Mouse (Mus musculus) kidney, embryonic 16.5 days (tissue): ENCODE measurements at regions not wholly inside any gene's neighbourhood (a gene's known extent, or its start where the extent isn't known, plus 50 kb on each side); places are given as distances from the start of the nearest gene placed in this dataset.

Source experiments
- ATAC-seq: fragments of 200-750 bp; cut with Nextera tagmentation; 2 replicates; pipeline ENCODE4 v1.8.0; 2017; ENCODE audit warnings: moderate TSS enrichment; ENCODE audit not compliant: low FRiP score, low TSS enrichment
- H3K27ac ChIP-seq: fragments of 300-500 bp; sonication (generic); 2 replicates; pipeline ENCODE4 v1.5.1; 2014; ENCODE audit warnings: low read length
- H3K27me3 ChIP-seq: fragments of 300-500 bp; sonication (generic); 2 replicates; pipeline ENCODE4 v1.6.1; 2014; ENCODE audit warnings: low read length, control low read depth, mixed read lengths; ENCODE audit not compliant: insufficient read depth
- H3K36me3 ChIP-seq: fragments of 300-500 bp; sonication (generic); 2 replicates; pipeline ENCODE4 v1.6.1; 2014; ENCODE audit warnings: low read length, control low read depth, mixed read lengths; ENCODE audit not compliant: insufficient read depth
- H3K4me1 ChIP-seq: fragments of 300-500 bp; sonication (generic); 2 replicates; pipeline ENCODE4 v1.6.1; 2014; ENCODE audit warnings: low read length, control low read depth, mixed read lengths; ENCODE audit not compliant: insufficient read depth
- H3K4me2 ChIP-seq: fragments of 300-500 bp; sonication (generic); replicated peaks from 2 replicates; pipeline ENCODE4 v1.6.1; 2014; ENCODE audit warnings: low read depth, low read length
- H3K4me3 ChIP-seq: fragments of 300-500 bp; sonication (generic); 2 replicates; pipeline ENCODE4 v1.5.1; 2014; ENCODE audit warnings: mild to moderate bottlenecking, low read length
- H3K9ac ChIP-seq: fragments of 300-500 bp; sonication (generic); replicated peaks from 2 replicates; pipeline ENCODE4 v1.6.1; 2014; ENCODE audit warnings: low read length
- H3K9me3 ChIP-seq: fragments of 300-500 bp; sonication (generic); 2 replicates; pipeline ENCODE4 v1.6.1; 2016; ENCODE audit warnings: low read length, control low read depth
- WGBS: fragments of 180-500 bp; shearing (Covaris S2); extraction: QIAGEN DNeasy Blood & Tissue Kit; methylation state at CpG from one replicate; pipeline ENCODE4 v1.1.7; 2014; 5-methylcytosine and 5-hydroxymethylcytosine counted together

DNA sequence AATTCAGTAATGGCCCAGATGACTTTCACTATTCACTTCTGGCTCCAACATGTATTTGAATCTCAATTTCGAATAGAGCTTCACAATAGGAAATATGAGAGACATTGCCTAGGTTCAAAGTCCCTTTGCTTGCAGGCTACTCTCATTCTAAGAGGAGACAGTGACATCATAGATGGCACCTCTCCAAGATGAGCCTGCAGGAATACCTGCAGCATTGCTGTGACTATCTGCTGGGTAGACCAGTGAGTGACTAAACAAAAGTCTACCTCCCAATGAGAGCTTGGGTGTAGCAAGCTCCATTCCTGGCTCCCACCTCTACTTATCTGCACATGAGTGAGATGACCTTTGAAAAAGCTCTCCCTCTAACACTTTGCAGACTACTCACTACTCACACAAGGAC lies 1632.6 kb upstream of the Gm6569 start:
- WGBS: 61% methylated on average over 1 of the region's 1 CpGs
- ATAC-seq: no peak
- Histone ChIP-seq H3K27me3 (no peaks in the 10 kb centered on the region), H3K9ac (no peak overlapping the region), H3K4me3 (no peak overlapping the region), H3K36me3 (no peaks in the 10 kb centered on the region), H3K4me2 (no peak overlapping the region), H3K9me3 (no peaks in the 10 kb centered on the region), H3K4me1 (no peaks in the 10 kb centered on the region), H3K27ac (no peak overlapping the region)

DNA sequence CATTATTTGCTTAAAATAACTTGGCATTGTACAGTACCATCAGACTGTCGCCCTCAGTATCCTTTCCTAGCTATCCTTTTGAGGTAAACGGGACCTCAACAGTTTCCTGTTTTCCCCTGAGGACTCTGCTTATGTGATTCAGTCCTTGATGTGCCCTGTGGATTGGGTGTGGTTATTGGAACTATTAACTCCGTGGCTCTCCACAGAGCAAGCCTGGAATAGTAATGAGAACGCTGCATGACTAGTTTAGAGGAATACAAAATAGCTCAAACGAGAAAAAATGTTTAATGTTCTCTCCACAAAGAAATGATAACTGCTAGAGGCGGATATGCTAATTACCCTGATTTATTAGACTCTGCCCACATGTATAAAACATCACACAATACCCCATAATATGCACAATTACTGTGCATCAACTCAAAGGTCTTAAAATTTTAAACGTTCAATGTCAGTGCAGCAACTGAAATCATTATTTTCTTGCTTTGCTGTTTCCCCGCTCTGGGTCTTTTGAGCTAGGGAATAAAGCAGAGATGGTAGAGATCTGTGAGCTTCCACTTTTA lies 1629.0 kb upstream of the Gm6569 start:
- no peak overlapping the region for H3K27ac ChIP-seq
- H3K27me3 ChIP-seq: no peaks in the 10 kb centered on the region
- H3K4me1 ChIP-seq: no peaks in the 10 kb centered on the region
- no peak overlapping the region for H3K4me3 ChIP-seq
- no peak overlapping the region for H3K4me2 ChIP-seq
- WGBS: 75% methylated on average over 8 of the region's 8 CpGs
- no peaks in the 10 kb centered on the region for H3K36me3 ChIP-seq
- H3K9ac ChIP-seq: no peak overlapping the region
- no peaks in the 10 kb centered on the region for H3K9me3 ChIP-seq
- ATAC-seq: no peak

DNA sequence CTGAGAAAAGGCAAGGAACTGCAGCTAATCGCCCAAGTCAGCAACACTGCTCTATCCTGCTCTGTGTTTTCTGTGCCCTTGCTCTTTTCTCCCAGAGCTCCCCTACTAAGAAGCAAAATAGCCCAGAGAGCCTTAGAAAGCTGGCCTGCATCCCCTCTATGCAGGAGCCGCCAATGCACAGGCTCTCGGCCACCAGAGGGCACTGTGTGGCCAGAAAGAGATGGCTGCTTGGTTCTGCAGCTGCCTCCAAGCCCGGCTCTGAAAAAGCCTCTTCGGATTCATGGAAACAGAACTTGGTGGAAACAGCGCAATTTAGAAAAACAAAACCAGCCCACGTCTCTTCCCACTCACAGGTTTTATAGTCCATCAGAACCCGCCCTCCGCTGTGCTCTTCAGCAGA lies 1628.4 kb upstream of the Gm6569 start:
- ATAC-seq: no peak
- WGBS: 9% methylated on average over 9 of the region's 9 CpGs
- no peak overlapping the region for H3K4me2 ChIP-seq
- no peaks in the 10 kb centered on the region for H3K9me3 ChIP-seq
- no peaks in the 10 kb centered on the region for H3K4me1 ChIP-seq
- no peak overlapping the region for H3K27ac ChIP-seq
- no peak overlapping the region for H3K9ac ChIP-seq
- no peaks in the 10 kb centered on the region for H3K27me3 ChIP-seq
- no peaks in the 10 kb centered on the region for H3K36me3 ChIP-seq
- no peak overlapping the region for H3K4me3 ChIP-seq

DNA sequence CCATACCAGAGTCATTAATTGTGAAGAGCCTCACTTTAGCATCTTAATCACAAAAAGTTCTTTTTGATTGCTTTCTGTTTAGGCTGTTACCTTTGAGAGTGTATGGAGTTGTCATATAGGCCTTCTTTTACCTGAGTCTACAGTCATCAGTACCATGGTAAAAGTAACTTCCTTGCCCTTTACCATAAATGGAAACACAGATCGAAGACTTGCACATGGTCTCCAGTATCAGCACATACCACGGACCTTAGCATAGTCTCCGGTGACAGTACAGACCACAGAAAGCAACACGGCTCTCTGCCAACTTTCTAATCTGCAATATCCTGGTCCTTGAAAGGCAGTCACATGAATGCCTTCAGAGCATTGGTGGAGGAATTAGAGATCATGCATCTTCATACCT lies 1626.8 kb upstream of the Gm6569 start:
- no peak for ATAC-seq
- Histone ChIP-seq H3K36me3 (no peaks in the 10 kb centered on the region), H3K9me3 (no peaks in the 10 kb centered on the region), H3K4me3 (no peak overlapping the region), H3K4me1 (no peaks in the 10 kb centered on the region), H3K27me3 (no peaks in the 10 kb centered on the region), H3K27ac (no peak overlapping the region), H3K4me2 (no peak overlapping the region), H3K9ac (no peak overlapping the region)
- 82% methylated on average over 4 of the region's 4 CpGs for WGBS

DNA sequence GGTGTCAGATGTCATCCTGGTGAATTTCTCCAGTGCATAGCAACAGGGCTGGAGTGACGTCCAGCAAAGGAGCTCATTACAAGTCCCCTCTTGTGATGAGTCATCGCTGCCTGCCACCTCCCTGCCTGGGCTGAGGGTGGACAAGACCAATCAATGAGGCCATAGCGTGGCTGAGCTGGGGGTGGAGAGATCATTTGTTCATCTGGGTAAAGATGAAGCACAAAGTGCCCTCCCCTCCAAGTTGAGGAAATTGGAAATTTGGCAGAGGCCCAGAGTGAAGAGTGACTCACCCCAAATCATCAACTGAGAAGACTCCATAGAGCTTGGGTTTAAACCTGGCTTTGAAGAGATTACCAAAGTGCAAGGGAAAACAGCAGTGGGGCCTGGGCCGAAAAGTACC lies 1626.3 kb upstream of the Gm6569 start:
- no peak overlapping the region for H3K4me3 ChIP-seq
- H3K36me3 ChIP-seq: no peaks in the 10 kb centered on the region
- H3K4me1 ChIP-seq: no peaks in the 10 kb centered on the region
- no peak for ATAC-seq
- no peaks in the 10 kb centered on the region for H3K9me3 ChIP-seq
- no peak overlapping the region for H3K27ac ChIP-seq
- H3K9ac ChIP-seq: no peak overlapping the region
- H3K27me3 ChIP-seq: no peaks in the 10 kb centered on the region
- H3K4me2 ChIP-seq: no peak overlapping the region
- 64% methylated on average over 4 of the region's 4 CpGs for WGBS

DNA sequence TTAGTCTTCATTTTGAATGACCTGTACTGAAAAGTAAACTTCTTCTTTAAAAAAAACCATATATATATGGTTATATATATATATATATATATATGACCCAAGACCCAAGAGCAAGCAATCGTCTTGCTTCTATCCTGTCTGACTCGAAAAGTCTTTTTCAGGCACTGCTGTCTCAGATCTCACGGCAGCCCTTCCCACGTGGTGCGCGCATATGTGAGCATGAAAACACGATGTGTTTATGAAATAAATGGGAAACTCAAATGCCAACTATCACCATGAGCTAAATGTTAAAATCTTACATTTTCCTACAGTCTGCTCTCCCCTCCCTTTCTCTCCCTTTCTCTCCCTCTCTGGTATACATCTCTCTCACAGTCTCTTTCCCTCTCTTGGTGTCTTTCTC lies 1625.4 kb upstream of the Gm6569 start:
- H3K27ac ChIP-seq: no peak overlapping the region
- no peak overlapping the region for H3K4me3 ChIP-seq
- no peak overlapping the region for H3K9ac ChIP-seq
- H3K9me3 ChIP-seq: no peaks in the 10 kb centered on the region
- H3K36me3 ChIP-seq: no peaks in the 10 kb centered on the region
- H3K27me3 ChIP-seq: no peaks in the 10 kb centered on the region
- ATAC-seq: no peak
- H3K4me2 ChIP-seq: no peak overlapping the region
- no peaks in the 10 kb centered on the region for H3K4me1 ChIP-seq
- WGBS: 90% methylated on average over 7 of the region's 7 CpGs

DNA sequence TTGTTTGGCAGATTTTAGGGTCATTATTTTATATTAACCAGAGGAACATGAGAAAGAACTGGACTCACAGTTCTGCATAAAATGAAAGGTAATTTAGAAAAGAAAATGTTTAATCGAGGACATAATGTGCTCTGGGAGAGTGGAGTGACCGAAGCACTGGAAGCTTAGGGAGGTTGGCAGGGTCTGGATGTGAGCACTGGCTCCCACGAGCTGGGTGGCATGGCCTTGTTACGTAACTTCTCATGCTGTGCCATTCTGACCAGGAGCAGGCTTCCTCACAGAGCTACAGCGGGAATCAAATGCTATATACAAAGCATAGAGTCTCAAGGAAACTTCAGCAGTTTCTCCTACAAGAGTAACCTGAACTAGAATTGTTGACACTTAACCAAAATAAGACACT lies 1616.6 kb upstream of the Gm6569 start:
- no peak overlapping the region for H3K4me2 ChIP-seq
- no peak for ATAC-seq
- no peak overlapping the region for H3K9ac ChIP-seq
- no peaks in the 10 kb centered on the region for H3K36me3 ChIP-seq
- no peaks in the 10 kb centered on the region for H3K4me1 ChIP-seq
- H3K27me3 ChIP-seq: no peaks in the 10 kb centered on the region
- 78% methylated on average over 5 of the region's 5 CpGs for WGBS
- H3K27ac ChIP-seq: no peak overlapping the region
- H3K9me3 ChIP-seq: no peaks in the 10 kb centered on the region
- H3K4me3 ChIP-seq: no peak overlapping the region

DNA sequence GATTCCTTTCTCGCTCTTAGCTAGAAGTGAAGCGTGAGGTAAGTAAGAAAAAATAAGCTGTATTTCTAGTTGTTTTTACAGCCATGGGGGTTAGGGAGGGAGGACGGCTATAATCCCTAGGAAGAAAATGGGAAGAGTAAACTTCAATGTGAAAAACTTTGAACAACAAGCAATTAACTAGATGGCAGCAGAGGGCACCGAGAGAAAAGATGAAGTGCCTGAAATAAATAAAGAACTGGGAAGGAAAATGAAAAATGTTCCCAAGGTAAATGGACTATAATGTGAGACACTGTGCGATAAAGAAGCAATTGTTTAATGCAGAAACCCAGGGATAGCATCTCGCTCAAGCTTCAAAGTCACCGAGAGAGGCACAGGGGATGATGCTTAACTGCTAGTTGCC lies 1614.4 kb upstream of the Gm6569 start:
- Histone ChIP-seq H3K4me3 (no peak overlapping the region), H3K27ac (no peak overlapping the region), H3K4me1 (no peaks in the 10 kb centered on the region), H3K4me2 (no peak overlapping the region), H3K9ac (no peak overlapping the region), H3K9me3 (no peaks in the 10 kb centered on the region), H3K27me3 (no peaks in the 10 kb centered on the region), H3K36me3 (no peaks in the 10 kb centered on the region)
- 78% methylated on average over 7 of the region's 7 CpGs for WGBS
- no peak for ATAC-seq

DNA sequence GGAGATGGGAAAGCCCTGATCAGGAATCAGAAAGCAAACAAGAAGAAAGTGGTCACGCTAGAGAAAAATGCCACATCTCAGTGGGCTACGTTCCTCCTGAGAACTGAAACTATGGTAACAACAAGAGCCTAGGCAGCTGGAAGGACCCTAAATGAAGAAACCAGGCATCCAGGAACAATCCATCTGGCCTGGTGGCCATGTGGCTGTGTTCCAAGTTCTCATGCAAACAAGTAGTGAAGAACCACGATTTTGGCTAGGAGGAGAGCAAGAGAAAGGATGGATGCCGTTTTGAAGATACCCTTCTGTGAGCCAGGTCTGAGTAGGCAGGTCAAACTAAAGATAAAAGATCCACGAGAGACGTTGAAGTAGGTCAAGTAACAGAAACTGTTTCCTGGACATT lies 1613.6 kb upstream of the Gm6569 start:
- no peak overlapping the region for H3K4me2 ChIP-seq
- no peak overlapping the region for H3K4me3 ChIP-seq
- ATAC-seq: no peak
- H3K9me3 ChIP-seq: no peaks in the 10 kb centered on the region
- WGBS: 87% methylated on average over 6 of the region's 6 CpGs
- H3K9ac ChIP-seq: no peak overlapping the region
- no peaks in the 10 kb centered on the region for H3K4me1 ChIP-seq
- H3K36me3 ChIP-seq: no peaks in the 10 kb centered on the region
- H3K27me3 ChIP-seq: no peaks in the 10 kb centered on the region
- H3K27ac ChIP-seq: no peak overlapping the region

DNA sequence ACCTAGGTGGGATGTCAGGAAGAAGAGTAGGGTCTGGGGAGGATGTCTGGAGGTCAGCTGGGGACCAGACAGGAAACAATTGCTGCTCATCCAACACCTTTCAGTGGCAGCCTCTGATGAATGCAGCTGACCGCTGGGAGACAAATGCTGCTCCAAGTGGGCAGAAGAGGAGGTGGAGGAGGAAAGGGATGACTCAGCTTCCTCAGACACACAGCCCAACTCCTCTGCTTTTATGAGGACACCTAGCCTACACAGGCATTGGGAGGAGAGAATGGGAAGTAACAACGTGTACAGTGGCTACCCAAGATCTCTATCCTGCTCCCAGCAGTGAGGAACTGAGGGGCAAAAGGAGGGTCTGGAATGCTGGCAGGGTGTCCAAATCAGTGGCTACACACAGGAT lies 1602.0 kb upstream of the Gm6569 start:
- H3K4me3 ChIP-seq: no peak overlapping the region
- no peak overlapping the region for H3K9ac ChIP-seq
- H3K27me3 ChIP-seq: no peaks in the 10 kb centered on the region
- 30% methylated on average over 2 of the region's 2 CpGs for WGBS
- no peak for ATAC-seq
- H3K4me2 ChIP-seq: no peak overlapping the region
- H3K27ac ChIP-seq: no peak overlapping the region
- H3K36me3 ChIP-seq: no peaks in the 10 kb centered on the region
- no peaks in the 10 kb centered on the region for H3K4me1 ChIP-seq
- no peaks in the 10 kb centered on the region for H3K9me3 ChIP-seq

DNA sequence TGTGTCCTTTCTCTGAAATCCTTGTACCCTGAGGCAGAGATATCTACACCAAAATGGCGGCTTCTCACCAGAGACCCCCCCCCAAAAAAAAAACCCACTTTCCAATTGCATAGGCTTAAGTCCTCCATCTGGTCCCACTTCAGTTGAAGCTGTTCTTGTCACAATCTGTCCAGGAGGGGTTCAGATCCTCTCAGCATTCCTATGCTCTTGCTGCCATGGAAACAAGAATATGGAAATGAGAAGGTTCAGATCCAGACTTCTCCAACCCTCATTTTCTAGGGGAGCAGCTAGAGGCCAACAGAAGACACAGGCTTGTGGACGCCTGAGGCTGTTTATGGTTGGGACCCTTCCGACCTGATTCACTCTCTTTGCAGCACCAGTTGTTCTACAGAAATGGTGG lies 1569.7 kb upstream of the Gm6569 start:
- no peak overlapping the region for H3K27ac ChIP-seq
- H3K36me3 ChIP-seq: no peaks in the 10 kb centered on the region
- no peak overlapping the region for H3K4me2 ChIP-seq
- H3K4me1 ChIP-seq: no peaks in the 10 kb centered on the region
- no peaks in the 10 kb centered on the region for H3K27me3 ChIP-seq
- ATAC-seq: no peak
- WGBS: 75% methylated on average over 3 of the region's 3 CpGs
- H3K9me3 ChIP-seq: peaks cover 7% of the 10 kb centered on the region
- no peak overlapping the region for H3K9ac ChIP-seq
- H3K4me3 ChIP-seq: no peak overlapping the region
